Mouse (Mus musculus) heart, postnatal 0 days (tissue): ENCODE results near the gene D630003M21Rik. TPM values are rescaled to one million over a fixed set of nuclear protein-coding genes. Genes with fewer than 3 reads are reported as not detected.
A peak's percentile ranks its signal among the peaks of the same experiment; 100 is the strongest.

Source experiments
- ATAC-seq: fragments of 200-750 bp; cut with Nextera tagmentation; 2 replicates; pipeline ENCODE4 v1.8.0; 2017; ENCODE audit warnings: low read depth, moderate number of reproducible peaks, moderate library complexity; ENCODE audit not compliant: insufficient read depth
- DNase-seq: peaks from one replicate; pipeline ENCODE4 v3.0.0-alpha.2; 2016; ENCODE audit warnings: low spot score
- H3K27ac ChIP-seq: fragments of 300-500 bp; sonication (generic); 2 replicates; pipeline ENCODE4 v1.5.1; 2014; ENCODE audit warnings: low read depth, mild to moderate bottlenecking
- H3K27me3 ChIP-seq: fragments of 300-500 bp; sonication (generic); 2 replicates; pipeline ENCODE4 v1.6.1; 2014; ENCODE audit warnings: low read length, mixed read lengths; ENCODE audit not compliant: control insufficient read depth, insufficient read depth
- H3K36me3 ChIP-seq: fragments of 300-500 bp; sonication (generic); replicated peaks from 2 replicates; pipeline ENCODE4 v1.6.1; 2014; ENCODE audit warnings: low read length, mixed read lengths; ENCODE audit not compliant: control insufficient read depth, insufficient read depth
- H3K4me1 ChIP-seq: fragments of 300-500 bp; sonication (generic); 2 replicates; pipeline ENCODE4 v1.6.1; 2014; ENCODE audit warnings: antibody characterized with exemption; ENCODE audit not compliant: control insufficient read depth, insufficient read depth
- H3K4me2 ChIP-seq: fragments of 300-500 bp; sonication (generic); 2 replicates; pipeline ENCODE4 v1.6.1; 2014; ENCODE audit warnings: low read depth, mild to moderate bottlenecking, low read length, moderate library complexity
- H3K4me3 ChIP-seq: fragments of 300-500 bp; sonication (generic); 2 replicates; pipeline ENCODE4 v1.5.1; 2014; ENCODE audit warnings: low read depth, low read length
- H3K9ac ChIP-seq: fragments of 300-500 bp; sonication (generic); replicated peaks from 2 replicates; pipeline ENCODE4 v1.6.1; 2014; ENCODE audit warnings: low read depth, low read length, mixed read lengths
- H3K9me3 ChIP-seq: fragments of 300-500 bp; sonication (generic); replicated peaks from 2 replicates; pipeline ENCODE4 v1.6.1; 2016; ENCODE audit warnings: low read length; ENCODE audit not compliant: control insufficient read depth
- CTCF ChIP-seq: IDR thresholded peaks from 2 replicates; pipeline ENCODE4 v1.5.1; 2016; ENCODE audit warnings: antibody characterized with exemption, control low read depth, low read depth
- EP300 ChIP-seq: IDR thresholded peaks from 2 replicates; pipeline ENCODE4 v1.6.1; 2016; ENCODE audit warnings: antibody characterized with exemption, low read depth
- whole genome bisulfite sequencing: fragments of 180-500 bp; shearing (Covaris S2); extraction: QIAGEN DNeasy Blood & Tissue Kit; methylation state at CpG from one replicate; pipeline ENCODE4 v1.1.7; 2014; 5-methylcytosine and 5-hydroxymethylcytosine counted together
- polyA plus RNA-seq: library from polyadenylated mRNA; unstranded; fragments of >200 nt; fragmentation: Nextera tagmentation; extraction: Ambion mirVana; gene quantifications from 2 replicates; pipeline ENCODE4 v1.2.1, GENCODE M21; 2015
- total RNA-seq: library from RNA; depleted of rRNA; stranded (reverse); fragments of >200 nt; gene quantifications from 2 replicates; pipeline ENCODE4 v1.2.3, GENCODE M21; 2014; ENCODE audit warnings: low replicate concordance

The D630003M21Rik gene
- total and polyA plus RNA-seq, 2 experiments from 2014 or later, result 2.1 to 2.4 TPM

DNA sequence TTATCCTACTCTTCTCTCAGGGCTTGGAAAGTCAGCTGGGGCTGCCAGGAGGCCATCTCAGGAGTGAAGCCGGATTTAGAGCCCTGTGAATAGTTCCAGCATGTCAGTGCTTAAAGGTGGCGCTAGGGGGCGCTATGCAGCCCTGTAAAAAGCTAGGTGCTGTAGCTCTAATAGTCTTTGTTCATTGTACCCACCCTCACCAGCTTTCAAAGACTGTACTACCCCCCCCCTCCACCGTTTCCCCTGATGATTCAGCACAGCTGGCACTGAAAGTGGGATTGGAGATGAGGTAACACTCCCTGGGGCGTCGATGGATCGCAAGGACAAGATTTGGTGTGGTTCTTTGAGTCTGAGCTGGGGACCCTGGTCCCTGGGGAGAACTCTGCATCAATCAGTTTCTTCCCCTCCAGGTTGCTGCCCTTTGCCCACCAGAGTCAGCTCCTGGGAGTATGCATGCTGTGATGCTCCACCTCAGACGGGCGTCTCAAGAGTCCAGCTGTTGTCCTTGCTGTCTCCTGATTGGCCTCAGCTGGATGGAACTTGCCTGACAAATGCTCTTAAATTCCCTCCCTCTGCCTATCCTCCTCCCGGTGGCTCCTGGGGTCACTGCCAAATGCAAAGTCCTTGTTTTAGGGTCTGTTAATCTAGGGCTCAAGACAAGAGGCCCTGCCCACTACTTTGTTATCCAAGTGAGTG is 33.9 kb downstream of the D630003M21Rik start:
- peaks cover 7% of the 10 kb centered on the region for H3K4me1 ChIP-seq

DNA sequence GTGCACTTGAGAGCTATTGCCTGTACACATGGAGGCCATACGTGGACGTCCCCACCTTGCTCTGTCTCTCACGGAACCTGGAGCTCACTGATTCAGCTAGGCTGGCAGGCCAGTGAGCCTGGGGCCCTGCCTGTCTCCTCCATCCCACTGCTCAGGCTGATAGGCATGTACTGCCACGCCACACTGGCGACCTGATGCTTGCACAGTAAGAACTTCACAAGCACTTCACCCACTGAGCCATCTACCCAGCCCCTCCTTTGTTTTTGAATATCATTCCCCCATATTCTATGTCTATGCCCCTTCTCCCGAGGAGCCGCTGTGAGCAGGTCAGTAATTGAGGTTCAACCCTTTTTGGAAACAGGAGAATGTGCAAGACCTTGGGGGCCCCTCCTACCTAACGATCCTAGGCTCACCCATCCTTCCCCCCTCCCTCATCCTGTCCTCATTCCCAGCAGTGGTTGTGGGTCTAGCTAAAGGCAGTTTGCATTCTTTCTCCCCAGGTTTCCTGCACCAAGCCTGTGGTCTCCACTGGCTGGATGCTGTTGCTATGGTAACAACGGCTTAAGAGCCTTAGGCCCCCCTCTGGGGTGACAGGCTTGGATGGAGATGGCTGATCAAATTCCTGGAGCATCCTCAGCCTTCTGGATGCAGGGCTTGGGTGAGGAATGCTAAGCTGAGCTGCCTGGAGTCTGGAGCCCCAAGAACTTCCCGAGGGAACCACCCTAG is 35.2 kb downstream of the D630003M21Rik start:
- Histone ChIP-seq H3K4me3 (no peak overlapping the region), H3K4me1 (peaks cover 7% of the 10 kb centered on the region), H3K9ac (no peak overlapping the region), H3K27me3 (no peaks in the 10 kb centered on the region), H3K9me3 (no peaks in the 10 kb centered on the region), H3K27ac (no peak overlapping the region), H3K36me3 (no peaks in the 10 kb centered on the region), H3K4me2 (no peak overlapping the region)
- DNase-seq (no peak), ATAC-seq (no peak)
- no peak for TF ChIP-seq EP300
- no peak for TF ChIP-seq CTCF
- WGBS, result 71% methylated on average over 10 of the region's 10 CpGs

More for the DNA sequence above, 33.9 kb downstream of the D630003M21Rik start:
- Histone ChIP-seq H3K27me3 (no peaks in the 10 kb centered on the region), H3K36me3 (no peaks in the 10 kb centered on the region), H3K4me2 (no peak overlapping the region), H3K4me3 (no peak overlapping the region), H3K9me3 (no peaks in the 10 kb centered on the region), H3K9ac (no peak overlapping the region), H3K27ac (no peak overlapping the region)
- ATAC-seq, result no peak
- peak; percentile 61 for TF ChIP-seq CTCF
- no peak for TF ChIP-seq EP300
- DNase-seq, result peak; percentile 60
- 40% methylated on average over 10 of the region's 10 CpGs for WGBS

- Histone ChIP-seq H3K27me3 (no peaks in the 10 kb centered on the region), H3K27ac (no peak overlapping the region), H3K36me3 (no peaks in the 10 kb centered on the region), H3K4me1 (peaks cover 7% of the 10 kb centered on the region), H3K4me2 (no peak overlapping the region), H3K9me3 (no peaks in the 10 kb centered on the region), H3K9ac (no peak overlapping the region), H3K4me3 (no peak overlapping the region)
- TF ChIP-seq CTCF (no peak), EP300 (no peak)
- WGBS, result 25% methylated on average over 7 of the region's 7 CpGs
- peak; percentile 70 for ATAC-seq
- no peak for DNase-seq
Measured at GRCm38 (mm10) chr2:158191098-158191497, 37.9 kb downstream of the D630003M21Rik start.

- WGBS, result 65% methylated on average over 11 of the region's 11 CpGs
- no peak for ATAC-seq
Measured at GRCm38 (mm10) chr2:158189451-158189850, 39.6 kb downstream of the D630003M21Rik start.

DNA sequence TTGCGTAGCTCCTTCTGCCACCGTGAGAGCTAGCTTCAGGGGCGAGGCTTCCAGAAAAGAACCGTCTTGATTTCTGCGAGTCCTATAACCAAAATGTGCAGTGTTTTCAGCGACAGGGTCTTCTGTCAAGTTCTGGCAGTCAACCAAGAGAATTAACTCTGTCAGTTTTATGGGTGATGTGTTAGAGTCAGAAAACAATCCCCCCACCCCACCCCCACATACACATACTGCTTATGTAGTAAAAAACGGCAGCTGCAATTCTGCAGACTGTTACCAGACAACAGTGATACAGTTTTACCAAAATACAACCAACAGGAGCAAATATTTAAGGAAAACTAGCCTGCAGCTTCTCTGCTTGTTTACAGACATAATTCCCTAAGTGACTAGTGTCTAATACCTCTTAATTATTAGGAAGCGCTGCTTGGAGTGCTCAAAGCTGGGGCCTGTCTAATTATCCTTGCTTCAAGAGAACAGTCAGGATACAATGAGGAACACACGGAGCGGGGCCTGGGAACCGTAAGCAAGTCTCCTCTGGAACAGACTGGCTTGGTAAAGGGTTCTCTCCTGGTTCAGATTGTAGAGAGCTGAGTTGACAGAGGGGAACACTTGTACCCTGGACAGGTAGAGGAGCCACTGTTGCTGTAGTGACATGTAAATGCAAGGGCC is 42.7 kb downstream of the D630003M21Rik start:
- H3K36me3 ChIP-seq, result no peaks in the 10 kb centered on the region
- H3K4me1 ChIP-seq, result peaks cover 7% of the 10 kb centered on the region
- no peak for DNase-seq
- no peak overlapping the region for H3K4me2 ChIP-seq
- no peaks in the 10 kb centered on the region for H3K27me3 ChIP-seq
- WGBS, result 81% methylated on average over 11 of the region's 11 CpGs
- H3K4me3 ChIP-seq, result no peak overlapping the region
- ATAC-seq, result no peak
- TF ChIP-seq EP300 (no peak), CTCF (no peak)
- H3K9ac ChIP-seq, result no peak overlapping the region
- no peak overlapping the region for H3K27ac ChIP-seq
- no peaks in the 10 kb centered on the region for H3K9me3 ChIP-seq

More at GRCm38 (mm10) chr2:158189451-158189850, 39.6 kb downstream of the D630003M21Rik start:
- Histone ChIP-seq H3K4me2 (no peak overlapping the region), H3K9me3 (no peaks in the 10 kb centered on the region), H3K4me3 (no peak overlapping the region), H3K27ac (no peak overlapping the region), H3K4me1 (peaks cover 7% of the 10 kb centered on the region), H3K36me3 (no peaks in the 10 kb centered on the region), H3K27me3 (no peaks in the 10 kb centered on the region), H3K9ac (no peak overlapping the region)
- TF ChIP-seq CTCF (no peak), EP300 (no peak)
- no peak for DNase-seq
